Mouse (Mus musculus) forebrain, embryonic 11.5 days (tissue): Measurements from ENCODE around the gene Lmcd1. TPM values are rescaled to one million over a fixed set of nuclear protein-coding genes. Genes with fewer than 3 reads are reported as not detected.

Experiments used
- ATAC-seq: fragments of 200-750 bp; cut with Nextera tagmentation; replicated peaks from 2 replicates; pipeline ENCODE4 v1.8.0; 2017; ENCODE audit warnings: moderate TSS enrichment; ENCODE audit not compliant: low FRiP score
- DNase-seq: peaks from one replicate; pipeline ENCODE4 v3.0.0-alpha.2; 2017; ENCODE audit warnings: low spot score
- H3K27ac ChIP-seq: fragments of 300-500 bp; sonication (generic); 2 replicates; pipeline ENCODE4 v1.5.1; 2014; ENCODE audit warnings: low read depth, low read length
- H3K27me3 ChIP-seq: fragments of 300-500 bp; sonication (generic); 2 replicates; pipeline ENCODE4 v1.6.1; 2014; ENCODE audit warnings: mild to moderate bottlenecking, low read length, mixed read lengths; ENCODE audit not compliant: control insufficient read depth, insufficient read depth
- H3K36me3 ChIP-seq: fragments of 300-500 bp; sonication (generic); 2 replicates; pipeline ENCODE4 v1.6.1; 2014; ENCODE audit warnings: mild to moderate bottlenecking, low read length, moderate library complexity, mixed read lengths; ENCODE audit not compliant: control insufficient read depth, insufficient read depth
- H3K4me1 ChIP-seq: fragments of 300-500 bp; sonication (generic); replicated peaks from 2 replicates; pipeline ENCODE4 v1.6.1; 2014; ENCODE audit warnings: low read length, mixed read lengths; ENCODE audit not compliant: control insufficient read depth, insufficient read depth
- H3K4me2 ChIP-seq: fragments of 300-500 bp; sonication (generic); 2 replicates; pipeline ENCODE4 v1.6.1; 2014; ENCODE audit warnings: low read depth, mild to moderate bottlenecking, low read length, moderate library complexity, mixed read lengths; ENCODE audit not compliant: severe bottlenecking
- H3K4me3 ChIP-seq: fragments of 300-500 bp; sonication (generic); 2 replicates; pipeline ENCODE4 v1.5.1; 2014; ENCODE audit warnings: low read depth, low read length
- H3K9ac ChIP-seq: fragments of 300-500 bp; sonication (generic); 2 replicates; pipeline ENCODE4 v1.6.1; 2014; ENCODE audit warnings: low read length
- H3K9me3 ChIP-seq: fragments of 300-500 bp; sonication (generic); 2 replicates; pipeline ENCODE4 v1.6.1; 2016; ENCODE audit warnings: low read length, mixed read lengths; ENCODE audit not compliant: control insufficient read depth
- WGBS: fragments of 180-500 bp; shearing (Covaris S2); extraction: QIAGEN DNeasy Blood & Tissue Kit; methylation state at CpG from one replicate; pipeline ENCODE4 v1.1.7; 2014; 5-methylcytosine and 5-hydroxymethylcytosine counted together
- polyA plus RNA-seq: library from polyadenylated mRNA; unstranded; fragments of >200 nt; fragmentation: Nextera tagmentation; extraction: Ambion mirVana; gene quantifications from 2 replicates; pipeline ENCODE4 v1.2.1, GENCODE M21; 2014

Lmcd1 gene
- polyA plus RNA-seq, 1 experiment from 2014 or later: 3.4 TPM

DNA sequence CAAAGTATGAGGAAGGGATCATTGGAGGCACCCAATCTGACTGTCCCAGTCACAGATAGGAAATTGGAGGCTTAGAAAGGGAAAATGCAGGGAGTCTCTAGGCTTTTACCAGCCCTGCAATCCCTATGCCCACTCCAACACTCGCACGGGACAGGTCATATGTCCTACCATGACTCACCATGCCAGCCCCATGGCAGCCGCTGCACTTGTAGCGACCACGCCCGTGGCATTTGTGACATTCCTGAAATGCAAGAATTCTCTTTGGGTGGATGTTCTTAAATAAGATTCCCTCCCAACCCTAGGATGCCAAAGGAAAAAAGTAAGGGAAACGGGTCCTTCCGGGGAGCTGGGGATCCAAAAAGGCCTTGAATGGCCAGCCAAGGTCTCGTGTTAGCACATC, 105.5 kb downstream of the Lmcd1 start:
- ATAC-seq (no peak), DNase-seq (no peak)
- Histone ChIP-seq H3K4me1 (no peaks in the 10 kb centered on the region), H3K4me2 (no peak overlapping the region), H3K9me3 (no peaks in the 10 kb centered on the region), H3K27ac (no peak overlapping the region), H3K36me3 (no peaks in the 10 kb centered on the region), H3K27me3 (no peaks in the 10 kb centered on the region), H3K9ac (no peak overlapping the region), H3K4me3 (no peak overlapping the region)
- 91% methylated on average over 9 of the region's 9 CpGs for WGBS

Other genes starting within 250 kb of the Lmcd1 start
- 0.33 TPM in 1 of 2 replicates, not detected in the other for gene Ssu2, start 114.3 kb downstream of the Lmcd1 start, polyA plus RNA-seq
- gene Cav3, start 185.7 kb downstream of the Lmcd1 start, polyA plus RNA-seq: 0.24 TPM in 1 of 2 replicates, not detected in the other
- 0.12 and 0.13 TPM in 2 replicates for gene Oxtr, start 216.2 kb downstream of the Lmcd1 start, polyA plus RNA-seq